Mouse (Mus musculus) MEL (cell line): ENCODE measurements around the gene Klhdc8b. TPM values are rescaled to one million over a fixed set of nuclear protein-coding genes. Genes with fewer than 3 reads are reported as not detected.
A peak's percentile ranks its signal among the peaks of the same experiment; 100 is the strongest.

ENCODE experiments used
- DNase-seq: peaks from one replicate; pipeline ENCODE4 v3.0.0; 2011; ENCODE audit warnings: low read depth, low spot score
- H3K27ac ChIP-seq: 2 replicates; pipeline ENCODE4 v1.5.1; 2012; ENCODE audit warnings: low read depth, mild to moderate bottlenecking, control low read depth, low read length, moderate library complexity; ENCODE audit not compliant: control insufficient read depth
- H3K27me3 ChIP-seq, 2 experiments: fragments of 150-350 bp in 1 of 2; sonication (generic) in 1 of 2; 2 replicates each; pipeline ENCODE4 v1.6.1; 2012; ENCODE audit warnings: low read length in 2 of 2, mild to moderate bottlenecking in 2 of 2, improper control_type of control experiment in 1 of 2, moderate library complexity in 1 of 2; ENCODE audit not compliant: insufficient read depth in 2 of 2, control insufficient read depth in 1 of 2
- H3K36me3 ChIP-seq, 2 experiments: 2 replicates each; pipeline ENCODE4 v1.6.1; 2012 to 2014; ENCODE audit warnings: low read length in 2 of 2, improper control_type of control experiment in 1 of 2, inconsistent platforms in 1 of 2, mild to moderate bottlenecking in 1 of 2; ENCODE audit not compliant: insufficient read depth in 2 of 2, control insufficient read depth in 1 of 2
- H3K4me1 ChIP-seq, 2 experiments: fragments of 150-350 bp in 1 of 2; sonication (generic) in 1 of 2; 2 replicates each; pipeline ENCODE4 v1.6.1; 2012; ENCODE audit warnings: low read length in 2 of 2, improper control_type of control experiment in 1 of 2, mild to moderate bottlenecking in 1 of 2; ENCODE audit not compliant: insufficient read depth in 2 of 2, control insufficient read depth in 1 of 2
- H3K4me3 ChIP-seq, 2 experiments: fragments of 150-350 bp in 1 of 2; sonication (generic) in 1 of 2; 2 replicates each; pipeline ENCODE4 v1.5.1; 2012; ENCODE audit warnings: low read depth in 2 of 2, low read length in 2 of 2, mild to moderate bottlenecking in 2 of 2, moderate library complexity in 2 of 2, control low read depth in 1 of 2, improper control_type of control experiment in 1 of 2; ENCODE audit not compliant: control insufficient read depth in 1 of 2, insufficient read depth in 1 of 2
- H3K79me2 ChIP-seq: 2 replicates; pipeline ENCODE4 v1.6.1; 2012; ENCODE audit warnings: mild to moderate bottlenecking, low read length, moderate library complexity; ENCODE audit not compliant: control insufficient read depth, poor library complexity, insufficient read depth
- H3K9ac ChIP-seq: 2 replicates; pipeline ENCODE4 v1.6.1; 2012; ENCODE audit warnings: low read depth, mild to moderate bottlenecking, control low read depth, low read length, moderate library complexity; ENCODE audit not compliant: control insufficient read depth, poor library complexity, severe bottlenecking
- H3K9me3 ChIP-seq: fragments of 150-350 bp; sonication (generic); replicated peaks from 2 replicates; pipeline ENCODE4 v1.6.1; 2012; ENCODE audit warnings: mild to moderate bottlenecking, low read length, improper control_type of control experiment, moderate library complexity; ENCODE audit not compliant: insufficient read depth
- BHLHE40 ChIP-seq: IDR thresholded peaks from 2 replicates; pipeline ENCODE4 v1.6.1; 2012; ENCODE audit warnings: low read depth, mild to moderate bottlenecking, inconsistent platforms, low read length, improper control_type of control experiment, borderline replicate concordance
- CHD1 ChIP-seq: IDR thresholded peaks from 2 replicates; pipeline ENCODE4 v1.6.1; 2012; ENCODE audit warnings: low read depth, mild to moderate bottlenecking, inconsistent platforms, low read length, improper control_type of control experiment
- CTCF ChIP-seq, 3 experiments: IDR thresholded peaks in 2 of 3; conservative IDR thresholded peaks in 1 of 3; 2 replicates each; pipeline ENCODE4 v1.5.1; 2011 to 2012; ENCODE audit warnings: low read length in 3 of 3, low read depth in 2 of 3, mild to moderate bottlenecking in 2 of 3, improper control_type of control experiment in 1 of 3, inconsistent platforms in 1 of 3, mixed read lengths in 1 of 3, moderate library complexity in 1 of 3; ENCODE audit not compliant: control insufficient read depth in 1 of 3, insufficient read depth in 1 of 3, poor library complexity in 1 of 3, severe bottlenecking in 1 of 3
- E2F4 ChIP-seq: IDR thresholded peaks from 2 replicates; pipeline ENCODE4 v1.6.1; 2011; ENCODE audit warnings: low read depth, low read length, improper control_type of control experiment, borderline replicate concordance
- ELF1 ChIP-seq: IDR thresholded peaks from 2 replicates; pipeline ENCODE4 v1.6.1; 2014; ENCODE audit warnings: low read depth, mild to moderate bottlenecking, inconsistent platforms, low read length, improper control_type of control experiment, moderate library complexity
- EP300 ChIP-seq, 2 experiments: IDR thresholded peaks; 2 replicates each; pipeline ENCODE4 v1.6.1; 2011; ENCODE audit warnings: improper control_type of control experiment in 2 of 2, low read length in 2 of 2, low read depth in 1 of 2, mild to moderate bottlenecking in 1 of 2
- ETS1 ChIP-seq: IDR thresholded peaks from 2 replicates; pipeline ENCODE4 v1.6.1; 2012; ENCODE audit warnings: low read depth, mild to moderate bottlenecking, inconsistent platforms, low read length, improper control_type of control experiment, moderate library complexity
- GABPA ChIP-seq: IDR thresholded peaks from 2 replicates; pipeline ENCODE4 v1.6.1; 2012; ENCODE audit warnings: low read depth, mild to moderate bottlenecking, inconsistent platforms, low read length, improper control_type of control experiment, moderate library complexity
- GATA1 ChIP-seq: IDR thresholded peaks from 2 replicates; pipeline ENCODE4 v1.6.1; 2011; ENCODE audit warnings: low read depth, low read length, improper control_type of control experiment
- HCFC1 ChIP-seq: IDR thresholded peaks from 2 replicates; pipeline ENCODE4 v1.6.1; 2012; ENCODE audit warnings: low read depth, mild to moderate bottlenecking, inconsistent platforms, low read length, improper control_type of control experiment, moderate library complexity
- JUND ChIP-seq: IDR thresholded peaks from 2 replicates; pipeline ENCODE4 v1.6.1; 2011; ENCODE audit warnings: low read depth, mild to moderate bottlenecking, improper control_type of control experiment, low read length
- KAT2A ChIP-seq: conservative IDR thresholded peaks from 2 replicates; pipeline ENCODE4 v1.6.1; 2012; ENCODE audit warnings: low read depth, low read length, improper control_type of control experiment, inconsistent platforms
- MAFK ChIP-seq: IDR thresholded peaks from 2 replicates; pipeline ENCODE4 v1.6.1; 2011; ENCODE audit warnings: low read depth, mild to moderate bottlenecking, low read length, improper control_type of control experiment, borderline replicate concordance
- MAZ ChIP-seq: IDR thresholded peaks from 2 replicates; pipeline ENCODE4 v1.6.1; 2012; ENCODE audit warnings: low read depth, mild to moderate bottlenecking, inconsistent platforms, low read length, improper control_type of control experiment
- MEF2A ChIP-seq: IDR thresholded peaks from 2 replicates; pipeline ENCODE4 v1.6.1; 2014; ENCODE audit warnings: low read depth, mild to moderate bottlenecking, inconsistent platforms, low read length, improper control_type of control experiment; ENCODE audit not compliant: poor library complexity, insufficient replicate concordance, severe bottlenecking; ENCODE audit errors: extremely low read depth
- MYB ChIP-seq: IDR thresholded peaks from 2 replicates; pipeline ENCODE4 v1.6.1; 2011; ENCODE audit warnings: mild to moderate bottlenecking, low read depth, low read length, improper control_type of control experiment
- MYC ChIP-seq: IDR thresholded peaks from 2 replicates; pipeline ENCODE4 v1.6.1; 2011; ENCODE audit warnings: low read depth, mild to moderate bottlenecking, low read length, improper control_type of control experiment, moderate library complexity
- NELFE ChIP-seq: IDR thresholded peaks from 2 replicates; pipeline ENCODE4 v1.6.1; 2011; ENCODE audit warnings: low read depth, low read length, improper control_type of control experiment
- NRF1 ChIP-seq: IDR thresholded peaks from 2 replicates; pipeline ENCODE4 v1.6.1; 2014; ENCODE audit warnings: low read depth, mild to moderate bottlenecking, inconsistent platforms, low read length, improper control_type of control experiment, moderate library complexity; ENCODE audit not compliant: poor library complexity, insufficient read depth, severe bottlenecking
- POLR2AphosphoS2 ChIP-seq: IDR thresholded peaks from 2 replicates; pipeline ENCODE4 v1.6.1; 2011; ENCODE audit warnings: low read length, improper control_type of control experiment
- RCOR1 ChIP-seq: IDR thresholded peaks from 2 replicates; pipeline ENCODE4 v1.6.1; 2012; ENCODE audit warnings: low read depth, mild to moderate bottlenecking, inconsistent platforms, low read length, improper control_type of control experiment
- SIN3A ChIP-seq: IDR thresholded peaks from 2 replicates; pipeline ENCODE4 v1.6.1; 2012; ENCODE audit warnings: low read length, improper control_type of control experiment, inconsistent platforms
- TBP ChIP-seq: IDR thresholded peaks from 2 replicates; pipeline ENCODE4 v1.8.0; 2011; ENCODE audit warnings: low read depth, low read length, improper control_type of control experiment
- TCF12 ChIP-seq: IDR thresholded peaks from 2 replicates; pipeline ENCODE4 v1.6.1; 2014; ENCODE audit warnings: low read depth, mild to moderate bottlenecking, inconsistent platforms, low read length, improper control_type of control experiment, moderate library complexity
- USF1 ChIP-seq: IDR thresholded peaks from 2 replicates; pipeline ENCODE4 v1.6.1; 2014; ENCODE audit warnings: low read depth, mild to moderate bottlenecking, inconsistent platforms, low read length, improper control_type of control experiment, moderate library complexity
- USF2 ChIP-seq, 2 experiments: IDR thresholded peaks; 2 replicates each; pipeline ENCODE4 v1.6.1; 2011 to 2012; ENCODE audit warnings: improper control_type of control experiment in 2 of 2, low read length in 2 of 2, borderline replicate concordance in 1 of 2, inconsistent platforms in 1 of 2, low read depth in 1 of 2, mild to moderate bottlenecking in 1 of 2; ENCODE audit not compliant: insufficient read depth in 1 of 2
- ZC3H11A ChIP-seq: IDR thresholded peaks from 2 replicates; pipeline ENCODE4 v1.6.1; 2012; ENCODE audit warnings: low read depth, mild to moderate bottlenecking, inconsistent platforms, low read length, improper control_type of control experiment
- ZMIZ1 ChIP-seq: IDR thresholded peaks from 2 replicates; pipeline ENCODE4 v1.6.1; 2012; ENCODE audit warnings: low read depth, mild to moderate bottlenecking, inconsistent platforms, low read length, improper control_type of control experiment, moderate library complexity
- ZNF384 ChIP-seq: IDR thresholded peaks from 2 replicates; pipeline ENCODE4 v1.6.1; 2012; ENCODE audit warnings: low read depth, mild to moderate bottlenecking, inconsistent platforms, low read length, improper control_type of control experiment
- polyA plus RNA-seq, 2 experiments: library from polyadenylated mRNA; stranded (reverse) in 1 of 2; unstranded in 1 of 2; fragments of >175 nt in 1 of 2; fragments of >200 nt in 1 of 2; gene quantifications; 2 replicates each; pipeline versions ENCODE4 v1.2.1 to v1.2.4; 2012; ENCODE audit warnings: low replicate concordance in 2 of 2, low read depth in 1 of 2; ENCODE audit not compliant: insufficient read length in 2 of 2, insufficient read depth in 1 of 2, missing spikeins in 1 of 2
- total RNA-seq: library from RNA; depleted of rRNA; stranded (reverse); fragments of 300-350 nt; gene quantifications from 2 replicates; pipeline ENCODE4 v1.2.3, GENCODE M21; 2012

Gene Klhdc8b
- total and polyA plus RNA-seq, 3 experiments, result 57.3 to 77.2 (median 71.9) TPM

DNA sequence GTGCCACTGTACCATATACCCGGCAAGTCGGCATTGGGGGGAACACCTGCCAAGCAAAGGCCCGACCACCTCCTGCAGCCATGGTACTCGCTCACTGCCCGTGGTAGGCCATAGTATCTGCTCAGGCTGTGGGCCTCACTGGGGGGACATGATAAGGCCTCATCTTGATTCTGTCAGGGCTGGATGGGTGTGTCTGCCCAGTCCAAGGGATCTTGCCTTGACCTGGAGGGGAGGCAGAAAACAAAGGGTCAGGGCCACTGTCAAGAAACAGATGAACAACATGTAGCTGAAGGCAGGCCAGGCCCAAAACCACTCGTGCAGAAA lies 10.2 kb downstream of the Klhdc8b start (continued):
- TF ChIP-seq NRF1, result no peak

DNA sequence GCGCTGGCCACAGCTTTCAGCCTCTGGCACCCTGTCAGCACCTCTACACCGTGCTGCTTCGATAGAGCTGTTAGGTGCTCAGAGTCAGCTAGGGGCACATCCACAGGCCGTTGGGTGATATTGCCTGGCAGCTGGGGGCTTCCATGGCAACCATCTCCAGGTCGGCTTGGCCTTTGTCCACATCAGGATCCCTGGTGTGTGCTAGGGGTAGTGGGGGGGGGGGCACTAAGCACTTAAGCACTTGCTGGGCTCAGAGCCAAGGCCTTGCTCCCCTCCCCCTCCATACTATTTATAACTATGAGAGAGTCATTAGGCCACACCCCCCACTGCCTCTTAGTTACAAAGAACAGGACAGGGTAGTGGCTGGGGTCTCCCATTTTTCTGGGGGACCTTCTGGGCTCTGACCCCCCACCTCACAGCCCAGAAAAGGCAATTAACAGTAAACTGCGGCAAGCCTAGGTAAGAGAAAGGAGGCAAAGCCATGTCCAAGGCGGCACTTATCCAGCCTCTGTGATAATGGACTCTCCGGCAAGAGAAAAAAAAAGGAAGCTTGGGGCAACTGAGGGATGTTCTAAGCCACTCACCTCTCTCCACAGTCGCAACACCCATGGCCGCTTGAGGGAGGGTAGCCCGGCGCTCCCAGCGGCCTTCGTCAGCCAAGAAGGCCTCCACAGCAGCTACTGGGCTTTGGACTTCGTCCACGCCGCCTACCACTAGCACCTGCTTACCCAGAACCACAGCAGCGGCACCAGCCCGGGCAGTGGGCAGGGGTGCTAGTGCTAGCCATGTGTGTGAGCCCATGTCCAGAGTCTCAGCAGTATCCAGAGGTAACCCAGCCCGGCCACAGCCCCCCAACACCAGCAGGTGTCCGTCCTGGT lies 10.8 kb downstream of the Klhdc8b start:
- H3K36me3 ChIP-seq, result peaks cover 0 to 21% of the 10 kb centered on the region in 2 experiments; a peak in 2 of 4 replicates
- peak; percentile 30; the same call in 1 of the 2 replicates for TF ChIP-seq NELFE
- TF ChIP-seq HCFC1, result no peak
- TF ChIP-seq ETS1, result peak; percentile 59
- TF ChIP-seq EP300 (IDR thresholded peaks at IDR 0.05; ENCODE audit: low read depth in 1 of 2, low read length in 2 of 2), result peak in 1 of 2 experiments; percentile 37; a peak in 1 of 4 replicates
- TF ChIP-seq ZC3H11A, result no peak
- TF ChIP-seq SIN3A, result peak; percentile 51; the same call in 1 of the 2 replicates
- TF ChIP-seq USF2 (IDR thresholded peaks at IDR 0.05; ENCODE audit: borderline replicate concordance in 1 of 2, insufficient read depth in 1 of 2, low read depth in 1 of 2, low read length in 2 of 2), result no peak
- TF ChIP-seq GABPA, result no peak
- peak; percentile 84 for TF ChIP-seq MEF2A
- no peak for TF ChIP-seq CTCF (IDR thresholded peaks at IDR 0.05 in 2 of 3, conservative IDR thresholded peaks at IDR 0.05 in 1 of 3; ENCODE audit: control insufficient read depth in 1 of 3, insufficient read depth in 1 of 3, low read depth in 2 of 3, low read length in 3 of 3, poor library complexity in 1 of 3, severe bottlenecking in 1 of 3)
- no peak for TF ChIP-seq BHLHE40
- TF ChIP-seq POLR2AphosphoS2, result no peak
- peak; percentile 81 for TF ChIP-seq ZNF384
- 0 out of 2 replicates have a peak, but pooled peaks have one; percentile 13 for TF ChIP-seq TCF12
- TF ChIP-seq CHD1, result peak; percentile 51
- no peak for TF ChIP-seq E2F4
- TF ChIP-seq MAFK, result no peak
- no peak for TF ChIP-seq GATA1
- TF ChIP-seq MAZ, result 0 out of 2 replicates have a peak, but pooled peaks have one; percentile 44
- no peak for TF ChIP-seq USF1
- no peak for TF ChIP-seq MYC
- TF ChIP-seq RCOR1, result no peak
- TF ChIP-seq ZMIZ1, result no peak
- no peak for TF ChIP-seq JUND
- no peak for TF ChIP-seq NRF1
- peak; percentile 40; the same call in 1 of the 2 replicates for TF ChIP-seq TBP
- no peak for TF ChIP-seq ELF1
- TF ChIP-seq KAT2A, result no peak
- no peak for TF ChIP-seq MYB
- TF ChIP-seq, all 39 proteins: peak for 10
- H3K27me3 ChIP-seq, result no peaks in the 10 kb centered on the region
- DNase-seq, result peak; percentile 80
- H3K9ac ChIP-seq, result peak overlapping the region; percentile 74
- H3K9me3 ChIP-seq, result no peaks in the 10 kb centered on the region
- H3K4me3 ChIP-seq, result peak overlapping the region; percentile 69 to 80
- peaks cover 20 to 49% of the 10 kb centered on the region in 2 experiments for H3K4me1 ChIP-seq
- peaks cover 5% of the 10 kb centered on the region for H3K79me2 ChIP-seq
- peak overlapping the region; percentile 90 for H3K27ac ChIP-seq
